Mouse (Mus musculus) embryonic facial prominence, embryonic 13.5 days (tissue): Measurements from ENCODE around the gene Ptgr2. TPM values are rescaled to one million over a fixed set of nuclear protein-coding genes. Genes with fewer than 3 reads are reported as not detected.
"Not testable (repeated sequence)": the region's sequence is repeated elsewhere in the genome, so short reads cannot be mapped to it uniquely, and the experiment has no call there.

Experiments
- ATAC-seq: fragments of 200-750 bp; cut with Nextera tagmentation; 2 replicates; pipeline ENCODE4 v1.8.0; 2017; ENCODE audit warnings: low read depth; ENCODE audit not compliant: insufficient number of reproducible peaks, insufficient read depth, low FRiP score, low TSS enrichment
- H3K27ac ChIP-seq: fragments of 300-500 bp; sonication (generic); 2 replicates; pipeline ENCODE4 v1.5.1; 2015; ENCODE audit warnings: moderate library complexity, mild to moderate bottlenecking, inconsistent platforms
- H3K27me3 ChIP-seq: fragments of 300-500 bp; sonication (generic); 2 replicates; pipeline ENCODE4 v1.6.1; 2015; ENCODE audit warnings: mild to moderate bottlenecking, inconsistent platforms
- H3K36me3 ChIP-seq: fragments of 300-500 bp; sonication (generic); 2 replicates; pipeline ENCODE4 v1.6.1; 2015; ENCODE audit warnings: mild to moderate bottlenecking, inconsistent platforms
- H3K4me1 ChIP-seq: fragments of 300-500 bp; sonication (generic); 2 replicates; pipeline ENCODE4 v1.6.1; 2015; ENCODE audit warnings: inconsistent platforms
- H3K4me2 ChIP-seq: fragments of 300-500 bp; sonication (generic); 2 replicates; pipeline ENCODE4 v1.6.1; 2015; ENCODE audit warnings: moderate library complexity, mild to moderate bottlenecking, inconsistent platforms
- H3K4me3 ChIP-seq: fragments of 300-500 bp; sonication (generic); 2 replicates; pipeline ENCODE4 v1.5.1; 2015; ENCODE audit warnings: mild to moderate bottlenecking, inconsistent platforms
- H3K9ac ChIP-seq: fragments of 300-500 bp; sonication (generic); 2 replicates; pipeline ENCODE4 v1.6.1; 2015; ENCODE audit warnings: mild to moderate bottlenecking, inconsistent platforms
- H3K9me3 ChIP-seq: fragments of 300-500 bp; sonication (generic); 2 replicates; pipeline ENCODE4 v1.6.1; 2016; ENCODE audit warnings: inconsistent platforms
- WGBS: fragments of 180-500 bp; shearing (Covaris S2); methylation state at CpG from one replicate; pipeline ENCODE4 v1.1.7; 2015; ENCODE audit warnings: mixed read lengths; 5-methylcytosine and 5-hydroxymethylcytosine counted together
- polyA plus RNA-seq: library from polyadenylated mRNA; unstranded; fragments of >200 nt; fragmentation: Nextera tagmentation; extraction: Ambion mirVana; gene quantifications from 2 replicates; pipeline ENCODE4 v1.2.1, GENCODE M21; 2015

The Ptgr2 gene
- polyA plus RNA-seq, result 12.7 and 12.8 TPM in 2 replicates

GRCm38 (mm10) chr12:84284885-84285592 is at the start of gene Ptgr2:
Gene Ptgr2 (plus strand): TSS chr12:84285232.
- peak within 1 kb of the TSS; percentile 74 for H3K4me2 ChIP-seq
- peak within 1 kb of the TSS; percentile 60 for H3K4me3 ChIP-seq
- H3K36me3 ChIP-seq, result no peaks in the 10 kb centered on the region
- peak within 1 kb of the TSS; percentile 72 for H3K9ac ChIP-seq
- 0 out of 2 replicates have a peak, but pooled peaks cover 13% of the 10 kb centered on the region for H3K4me1 ChIP-seq
- under 1% methylated on average over 39 of the region's 39 CpGs for WGBS
- H3K9me3 ChIP-seq, result no peaks in the 10 kb centered on the region
- H3K27me3 ChIP-seq, result no peaks in the 10 kb centered on the region
- ATAC-seq, result peak; percentile 72
- no peak within 1 kb of the TSS for H3K27ac ChIP-seq

- H3K27me3 ChIP-seq, result no peaks in the 10 kb centered on the region
- H3K36me3 ChIP-seq, result no peaks in the 10 kb centered on the region
- peaks cover 10% of the 10 kb centered on the region; the same call in 1 of the 2 replicates for H3K4me1 ChIP-seq
- WGBS, result 93% methylated on average over 6 of the region's 6 CpGs
- H3K4me3 ChIP-seq, result no peak overlapping the region
- no peaks in the 10 kb centered on the region for H3K9me3 ChIP-seq
- no peak overlapping the region for H3K9ac ChIP-seq
- no peak overlapping the region for H3K4me2 ChIP-seq
- ATAC-seq, result no peak
- H3K27ac ChIP-seq, result no peak overlapping the region
Observed at GRCm38 (mm10) chr12:84235577-84235976, 49.5 kb upstream of the Ptgr2 start.

- no peaks in the 10 kb centered on the region for H3K27me3 ChIP-seq
- H3K9me3 ChIP-seq, result no peaks in the 10 kb centered on the region
- no peaks in the 10 kb centered on the region for H3K36me3 ChIP-seq
- no peak overlapping the region for H3K4me2 ChIP-seq
- no peak overlapping the region for H3K27ac ChIP-seq
- H3K4me3 ChIP-seq, result no peak overlapping the region
- 68% methylated on average over 10 of the region's 10 CpGs for WGBS
- no peak overlapping the region for H3K9ac ChIP-seq
- peak; percentile 26; the same call in 1 of the 2 replicates for ATAC-seq
- peaks cover 10% of the 10 kb centered on the region; the same call in 1 of the 2 replicates for H3K4me1 ChIP-seq
Observed at GRCm38 (mm10) chr12:84235981-84236752, 48.9 kb upstream of the Ptgr2 start.

- H3K36me3 ChIP-seq, H3K27me3 ChIP-seq, H3K4me2 ChIP-seq, H3K9me3 ChIP-seq, H3K4me1 ChIP-seq, H3K27ac ChIP-seq, H3K4me3 ChIP-seq, ATAC-seq, H3K9ac ChIP-seq: not testable (repeated sequence)
- WGBS, result 93% methylated on average over 5 of the region's 5 CpGs
Observed at GRCm38 (mm10) chr12:84237036-84237435, 48.0 kb upstream of the Ptgr2 start.

- H3K4me1 ChIP-seq, result peaks cover 10% of the 10 kb centered on the region; the same call in 1 of the 2 replicates
- WGBS, result 81% methylated on average over 7 of the region's 7 CpGs
- H3K27ac ChIP-seq, result no peak overlapping the region
- no peaks in the 10 kb centered on the region for H3K9me3 ChIP-seq
- H3K27me3 ChIP-seq, result no peaks in the 10 kb centered on the region
- no peak overlapping the region for H3K4me3 ChIP-seq
- no peaks in the 10 kb centered on the region for H3K36me3 ChIP-seq
- H3K4me2 ChIP-seq, result no peak overlapping the region
- ATAC-seq, result no peak
- H3K9ac ChIP-seq, result no peak overlapping the region
Observed at GRCm38 (mm10) chr12:84243076-84243770, 41.8 kb upstream of the Ptgr2 start.

- ATAC-seq, result no peak
- 67% methylated on average over 5 of the region's 5 CpGs for WGBS
Observed at GRCm38 (mm10) chr12:84245683-84246082, 39.3 kb upstream of the Ptgr2 start.

GRCm38 (mm10) chr12:84249217-84249616 is 35.8 kb upstream of the Ptgr2 start:
- ATAC-seq, result no peak
- Histone ChIP-seq H3K4me2 (no peak overlapping the region), H3K4me3 (no peak overlapping the region), H3K27me3 (no peaks in the 10 kb centered on the region), H3K9ac (no peak overlapping the region), H3K27ac (no peak overlapping the region), H3K36me3 (no peaks in the 10 kb centered on the region), H3K9me3 (no peaks in the 10 kb centered on the region), H3K4me1 (no peaks in the 10 kb centered on the region)
- WGBS, result 8% methylated on average over 3 of the region's 3 CpGs

More at GRCm38 (mm10) chr12:84245683-84246082, 39.3 kb upstream of the Ptgr2 start:
- H3K36me3 ChIP-seq, result no peaks in the 10 kb centered on the region
- H3K4me3 ChIP-seq, result no peak overlapping the region
- H3K4me2 ChIP-seq, result no peak overlapping the region
- H3K4me1 ChIP-seq, result no peaks in the 10 kb centered on the region
- no peaks in the 10 kb centered on the region for H3K9me3 ChIP-seq
- no peak overlapping the region for H3K27ac ChIP-seq
- no peaks in the 10 kb centered on the region for H3K27me3 ChIP-seq
- H3K9ac ChIP-seq, result no peak overlapping the region

GRCm38 (mm10) chr12:84252811-84253210 is 32.2 kb upstream of the Ptgr2 start:
- Histone ChIP-seq H3K27ac (no peak overlapping the region), H3K9me3 (no peaks in the 10 kb centered on the region), H3K27me3 (no peaks in the 10 kb centered on the region), H3K9ac (no peak overlapping the region), H3K4me1 (no peaks in the 10 kb centered on the region), H3K4me2 (no peak overlapping the region), H3K36me3 (no peaks in the 10 kb centered on the region), H3K4me3 (no peak overlapping the region)
- ATAC-seq, result no peak
- WGBS, result 86% methylated on average over 5 of the region's 5 CpGs

GRCm38 (mm10) chr12:84254886-84255285 is 30.1 kb upstream of the Ptgr2 start:
- ATAC-seq, result no peak
- H3K9me3 ChIP-seq, result no peaks in the 10 kb centered on the region
- 65% methylated on average over 5 of the region's 5 CpGs for WGBS
- H3K27ac ChIP-seq, result no peak overlapping the region
- H3K27me3 ChIP-seq, result no peaks in the 10 kb centered on the region
- H3K4me3 ChIP-seq, result no peak overlapping the region
- H3K9ac ChIP-seq, result no peak overlapping the region
- no peaks in the 10 kb centered on the region for H3K36me3 ChIP-seq
- H3K4me1 ChIP-seq, result no peaks in the 10 kb centered on the region
- no peak overlapping the region for H3K4me2 ChIP-seq

- ATAC-seq, result no peak
- H3K27ac ChIP-seq, result no peak overlapping the region
- 75% methylated on average over 7 of the region's 7 CpGs for WGBS
- no peaks in the 10 kb centered on the region for H3K4me1 ChIP-seq
- H3K27me3 ChIP-seq, result no peaks in the 10 kb centered on the region
- no peak overlapping the region for H3K9ac ChIP-seq
- no peak overlapping the region for H3K4me3 ChIP-seq
- H3K4me2 ChIP-seq, result no peak overlapping the region
- H3K9me3 ChIP-seq, result no peaks in the 10 kb centered on the region
- no peaks in the 10 kb centered on the region for H3K36me3 ChIP-seq
Observed at GRCm38 (mm10) chr12:84260363-84260762, 24.7 kb upstream of the Ptgr2 start.

GRCm38 (mm10) chr12:84267264-84267663 is 17.8 kb upstream of the Ptgr2 start:
- no peak overlapping the region for H3K4me2 ChIP-seq
- whole genome bisulfite sequencing, result 54% methylated on average over 2 of the region's 2 CpGs
- H3K36me3 ChIP-seq, result no peaks in the 10 kb centered on the region
- no peaks in the 10 kb centered on the region for H3K4me1 ChIP-seq
- no peak overlapping the region for H3K27ac ChIP-seq
- no peak overlapping the region for H3K9ac ChIP-seq
- no peaks in the 10 kb centered on the region for H3K9me3 ChIP-seq
- H3K27me3 ChIP-seq, result no peaks in the 10 kb centered on the region
- H3K4me3 ChIP-seq, result no peak overlapping the region
- ATAC-seq, result 0 out of 2 replicates have a peak, but pooled peaks have one; percentile 15
